Mouse (Mus musculus) brain, embryonic 14.5 days (tissue): ENCODE data around the gene Hist1h3f.

ENCODE experiments used
- CTCF ChIP-seq: fragments of 200-500 bp; IDR thresholded peaks from 2 replicates; pipeline ENCODE4 v1.5.1; 2012; ENCODE audit warnings: inconsistent platforms, mild to moderate bottlenecking, moderate library complexity, borderline replicate concordance; ENCODE audit not compliant: insufficient read depth, insufficient read length; ENCODE audit errors: extremely low read depth
- POLR2A ChIP-seq: fragments of 200-500 bp; IDR thresholded peaks from 2 replicates; pipeline ENCODE4 v1.6.1; 2012; ENCODE audit warnings: mild to moderate bottlenecking, inconsistent platforms, borderline replicate concordance; ENCODE audit not compliant: poor library complexity, insufficient read depth, insufficient read length, severe bottlenecking; ENCODE audit errors: extremely low read depth

DNA sequence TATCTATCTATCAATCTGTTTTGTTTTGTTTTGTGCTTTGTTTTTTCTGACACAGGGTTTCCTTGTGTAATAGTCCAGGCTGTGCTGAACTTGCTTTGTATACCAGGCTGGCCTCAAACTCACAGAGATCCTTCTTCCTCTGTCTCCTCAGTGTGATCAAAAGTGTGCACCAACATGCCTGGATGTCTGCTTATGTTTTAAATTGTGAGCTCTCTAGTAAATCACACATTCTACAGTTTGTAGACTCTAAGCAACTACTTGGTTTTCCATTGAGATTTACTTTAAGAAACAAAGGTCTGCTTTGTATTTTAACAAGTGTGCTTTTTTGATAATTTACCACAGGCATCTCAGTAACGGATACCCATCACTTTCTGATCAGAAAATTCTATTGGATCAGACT, 34.0 kb downstream of the Hist1h3f start:
- TF ChIP-seq CTCF = no peak
- no peak for TF ChIP-seq POLR2A
